Comparison of ENCODE assay signal across 25 mouse cellular contexts in the genomic region with DNA sequence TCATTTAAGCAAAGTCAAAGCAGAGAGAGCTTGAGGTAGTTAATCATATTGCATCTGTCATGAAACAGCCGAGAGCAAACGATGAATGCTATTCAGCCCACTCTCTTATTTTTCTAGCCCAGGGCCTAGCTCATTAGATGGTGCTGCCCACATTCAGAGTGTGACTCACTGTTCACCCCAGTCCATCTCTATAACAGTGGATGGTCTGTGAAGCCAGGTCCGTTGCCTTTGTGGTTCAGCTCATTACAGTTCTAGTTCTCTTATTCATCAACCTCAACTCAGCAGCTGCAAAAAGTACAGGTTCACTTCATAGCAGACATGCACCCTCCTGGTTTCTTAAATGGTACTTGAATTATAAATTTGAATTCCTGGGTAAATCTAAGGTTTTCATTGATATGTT.
DNase-seq lines count a peak whose midpoint lies in the region; ATAC-seq and TF ChIP-seq lines count a peak whose summit lies in the region.
"Had no signal": no experiment of that assay in that cellular context is flagged by ENCODE, and none has a peak within 500 bp of the region (broad histone marks: within the 10 kb centered on the region; RNA-seq: fewer than 3 reads in every experiment).

No protein-coding gene starts in this region.

- peak overlapping the region; percentile 65 for H3K4me2 ChIP-seq in myocyte (ENCODE audit: low read depth)
- no peak overlapping the region for H3K4me2 ChIP-seq in forebrain, embryonic 15.5 days (replicated peaks)
- H3K4me2 ChIP-seq: embryonic facial prominence, embryonic 13.5 days; embryonic facial prominence, embryonic 15.5 days; forebrain, embryonic 12.5 days had no signal

- H3K79me2 ChIP-seq in C2C12 (ENCODE audit: control insufficient read depth, insufficient read depth) (no peaks in the 10 kb centered on the region), myocyte (ENCODE audit: control insufficient read depth, insufficient read depth) (no peaks in the 10 kb centered on the region)

- no peaks in the 10 kb centered on the region for H3K9me3 ChIP-seq in forebrain, embryonic 15.5 days
- H3K9me3 ChIP-seq: embryonic facial prominence, embryonic 13.5 days; embryonic facial prominence, embryonic 15.5 days; forebrain, embryonic 10.5 days; forebrain, embryonic 12.5 days; G1E had no signal

- no peak overlapping the region for H3K4me3 ChIP-seq in C2C12 (ENCODE audit: insufficient read depth, poor library complexity, severe bottlenecking)
- no peak overlapping the region for H3K4me3 ChIP-seq in embryonic fibroblast, embryonic 13.5 days (ENCODE audit: insufficient read depth, low read length)
- H3K4me3 ChIP-seq in myocyte: no peak overlapping the region
- no peak overlapping the region for H3K4me3 ChIP-seq in forebrain, embryonic 15.5 days
- H3K4me3 ChIP-seq: embryonic facial prominence, embryonic 13.5 days; embryonic facial prominence, embryonic 15.5 days; forebrain, embryonic 10.5 days; forebrain, embryonic 12.5 days had no signal

- no peaks in the 10 kb centered on the region for H3K4me1 ChIP-seq in embryonic fibroblast, embryonic 13.5 days (ENCODE audit: control insufficient read depth, insufficient read depth, low read length)
- H3K4me1 ChIP-seq in forebrain, embryonic 15.5 days: no peaks in the 10 kb centered on the region
- H3K4me1 ChIP-seq: embryonic facial prominence, embryonic 13.5 days; embryonic facial prominence, embryonic 15.5 days; forebrain, embryonic 10.5 days; forebrain, embryonic 12.5 days had no signal

- ATAC-seq in cerebellum, adult (ENCODE audit: insufficient number of reproducible peaks, low FRiP score, low TSS enrichment): no peak
- ATAC-seq in activated CD4-positive, CD25-positive, alpha-beta regulatory T cell, adult 4 months: no peak
- ATAC-seq in forebrain, embryonic 15.5 days (replicated peaks): no peak
- ATAC-seq: forebrain, embryonic 14.5 days; forebrain, postnatal 0 days; Patski had no signal

- no peak overlapping the region for H3K9ac ChIP-seq in forebrain, embryonic 15.5 days (replicated peaks)
- H3K9ac ChIP-seq: embryonic facial prominence, embryonic 13.5 days; embryonic facial prominence, embryonic 15.5 days; forebrain, embryonic 12.5 days; forebrain, postnatal 0 days had no signal

- 54% methylated on average over 3 of the region's 3 CpGs for WGBS in forebrain, embryonic 15.5 days

- H3K27ac ChIP-seq in embryonic fibroblast, embryonic 13.5 days (ENCODE audit: insufficient read depth, low read length): peak overlapping the region; percentile 80
- no peak overlapping the region for H3K27ac ChIP-seq in forebrain, embryonic 15.5 days (replicated peaks)
- H3K27ac ChIP-seq: embryonic facial prominence, embryonic 13.5 days; embryonic facial prominence, embryonic 15.5 days; forebrain, embryonic 10.5 days; forebrain, embryonic 12.5 days had no signal

- peak; percentile 88 for DNase-seq in Muller cell, postnatal 12 days (ENCODE audit: inconsistent ontology term)
- no peak for DNase-seq in thymus, adult 18-20 months
- DNase-seq: adrenal gland, adult 2 months; adrenal gland, postnatal 10 days; adrenal gland, postnatal 25 days; B cell, adult 2 months; cerebellum, adult 11-12 months; cerebellum, adult 2 months; cerebellum, adult 9-10 months; cerebellum, postnatal 10 days; cerebellum, postnatal 25 days; forebrain, postnatal 0 days had no signal

- H3ac ChIP-seq in C2C12 (ENCODE audit: control insufficient read depth, insufficient read length, low read depth): no peak overlapping the region
- no peak overlapping the region for H3ac ChIP-seq in myocyte (ENCODE audit: control insufficient read depth, insufficient read length)

- TF ChIP-seq CTCF in C2C12 (IDR thresholded peaks at IDR 0.05; ENCODE audit: control insufficient read depth, insufficient read depth, insufficient read length): no peak
- TF ChIP-seq CTCF in embryonic fibroblast, embryonic 13.5 days (IDR thresholded peaks at IDR 0.05; ENCODE audit: borderline replicate concordance, insufficient read depth, low read length): no peak

- H3K36me3 ChIP-seq in C2C12 (ENCODE audit: control insufficient read depth, insufficient read depth) (no peaks in the 10 kb centered on the region), myocyte (ENCODE audit: control insufficient read depth, insufficient read depth) (no peaks in the 10 kb centered on the region)
- H3K36me3 ChIP-seq in forebrain, embryonic 15.5 days: no peaks in the 10 kb centered on the region
- H3K36me3 ChIP-seq: embryonic facial prominence, embryonic 13.5 days; embryonic facial prominence, embryonic 15.5 days; forebrain, embryonic 10.5 days; forebrain, embryonic 12.5 days; G1E had no signal

- no peak for TF ChIP-seq POLR2A in embryonic fibroblast, embryonic 13.5 days (IDR thresholded peaks at IDR 0.05; ENCODE audit: low read depth, low read length)
- TF ChIP-seq POLR2A in myocyte (IDR thresholded peaks at IDR 0.05; ENCODE audit: insufficient read length, low read depth): no peak

- H3K79me3 ChIP-seq in C2C12 (ENCODE audit: low read depth): no peaks in the 10 kb centered on the region

- H3K27me3 ChIP-seq in C2C12 (ENCODE audit: control insufficient read depth, insufficient read depth, insufficient read length) (no peaks in the 10 kb centered on the region), myocyte (ENCODE audit: control insufficient read depth, insufficient read depth, insufficient read length) (no peaks in the 10 kb centered on the region)
- H3K27me3 ChIP-seq in forebrain, embryonic 15.5 days: no peaks in the 10 kb centered on the region
- H3K27me3 ChIP-seq: embryonic facial prominence, embryonic 13.5 days; embryonic facial prominence, embryonic 15.5 days; forebrain, embryonic 12.5 days had no signal

TF ChIP-seq in C2C12, 6 proteins besides CTCF, POLR2A, EP300 and RAD21:
- TF ChIP-seq USF1 (IDR thresholded peaks at IDR 0.05; ENCODE audit: low read depth): no peak
- no peak for TF ChIP-seq MAX (IDR thresholded peaks at IDR 0.05)
- no peak for TF ChIP-seq CEBPB (IDR thresholded peaks at IDR 0.05; ENCODE audit: low read depth)
- TF ChIP-seq MYOG (IDR thresholded peaks at IDR 0.05; ENCODE audit: control insufficient read depth, extremely low read depth, insufficient read length): no peak
- TF ChIP-seq FOSL1 (IDR thresholded peaks at IDR 0.05; ENCODE audit: insufficient read depth, low read length, poor library complexity, severe bottlenecking): no peak
- peak; percentile 86 for TF ChIP-seq MYOD1 (IDR thresholded peaks at IDR 0.05; ENCODE audit: control insufficient read depth, insufficient read length, low read depth)
TF ChIP-seq in C2C12: peak in this region for 1.

TF ChIP-seq in myocyte, 11 proteins besides CTCF, POLR2A, EP300 and RAD21:
- TF ChIP-seq MAX (IDR thresholded peaks at IDR 0.05; ENCODE audit: low read depth): no peak
- TF ChIP-seq MYOD1 (IDR thresholded peaks at IDR 0.05; ENCODE audit: control insufficient read depth in 1 of 3, insufficient read length in 2 of 3, low read depth in 2 of 3): peak in 2 of 3 experiments; percentile 34 to 68
- no peak for TF ChIP-seq USF1 (IDR thresholded peaks at IDR 0.05; ENCODE audit: low read depth)
- no peak for TF ChIP-seq TCF12 (IDR thresholded peaks at IDR 0.05; ENCODE audit: insufficient read depth, poor library complexity, severe bottlenecking)
